Mouse (Mus musculus): ENCODE data around the gene A730009L09Rik.
A peak's percentile ranks its signal among the peaks of the same experiment; 100 is the strongest.

A730009L09Rik gene

DNA sequence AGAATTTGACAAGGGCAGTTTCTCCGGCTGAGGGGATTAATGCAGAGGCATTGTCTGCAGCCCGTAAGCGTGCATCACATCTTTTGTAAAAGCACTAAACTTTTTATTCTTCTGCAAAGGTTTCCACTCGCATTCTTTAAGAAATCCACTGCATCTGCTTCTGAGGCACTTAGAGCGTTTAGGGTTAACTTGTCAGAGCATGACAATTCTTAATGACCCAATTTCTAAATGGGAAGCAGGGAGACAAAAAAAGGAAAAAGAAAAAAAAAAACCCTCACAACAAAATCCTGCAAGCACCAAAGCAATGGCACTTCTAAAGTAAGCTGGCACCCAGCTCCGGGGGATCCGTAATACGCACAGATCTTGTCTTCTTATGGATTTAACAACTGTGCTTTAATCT lies at the start of gene A730009L09Rik:
TSS of gene A730009L09Rik (plus strand) at position 301 of the 400 bp plus-strand sequence.
- DNase-seq: no peak

DNA sequence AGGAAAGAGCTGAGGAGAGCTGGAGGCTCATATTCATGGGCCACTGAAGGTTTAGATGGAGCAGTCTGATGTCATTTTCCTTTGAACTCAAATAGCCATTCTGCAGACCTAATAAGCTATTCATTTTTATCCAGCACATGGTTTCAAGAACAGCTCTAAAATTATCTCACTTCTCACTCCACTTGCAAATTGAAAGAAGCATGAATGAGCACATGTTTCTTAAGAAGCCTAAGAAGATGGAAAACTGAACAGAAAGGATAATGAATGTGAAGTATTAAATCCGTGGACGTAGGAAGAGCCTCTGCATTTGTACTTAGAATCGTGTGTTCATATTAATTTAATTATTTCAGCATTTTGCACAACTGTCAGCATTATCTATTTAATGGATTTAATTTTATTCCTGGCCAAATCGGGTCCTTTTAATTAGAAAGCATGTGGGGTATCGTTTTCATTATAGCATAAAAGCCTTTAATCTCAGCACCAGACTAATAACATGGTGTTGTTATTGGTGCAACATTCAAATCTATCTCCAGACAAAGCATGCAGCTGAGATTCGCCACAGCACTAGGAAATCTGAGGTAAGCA lies 49.2 kb upstream of the A730009L09Rik start:
- no peak for DNase-seq

DNA sequence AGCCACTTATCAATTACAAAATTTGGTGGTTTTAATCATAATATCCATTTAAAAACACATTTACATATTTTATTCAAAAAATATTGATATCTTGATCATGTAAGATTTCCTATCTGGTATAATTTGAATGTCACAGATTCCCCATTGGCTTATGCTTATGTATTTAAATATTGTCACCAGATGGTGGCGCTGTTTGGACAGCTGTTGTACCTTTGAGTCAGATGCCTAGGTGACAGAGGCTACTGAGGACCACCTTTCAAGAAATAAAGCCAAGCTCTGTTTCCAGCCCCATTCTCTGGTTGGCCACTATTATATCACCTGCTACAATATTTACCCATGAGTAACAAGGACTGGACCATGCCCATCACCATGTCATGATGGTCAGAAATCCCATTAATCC lies 46.0 kb upstream of the A730009L09Rik start:
- peak in 1 of 2 experiments; percentile 1 for DNase-seq

DNA sequence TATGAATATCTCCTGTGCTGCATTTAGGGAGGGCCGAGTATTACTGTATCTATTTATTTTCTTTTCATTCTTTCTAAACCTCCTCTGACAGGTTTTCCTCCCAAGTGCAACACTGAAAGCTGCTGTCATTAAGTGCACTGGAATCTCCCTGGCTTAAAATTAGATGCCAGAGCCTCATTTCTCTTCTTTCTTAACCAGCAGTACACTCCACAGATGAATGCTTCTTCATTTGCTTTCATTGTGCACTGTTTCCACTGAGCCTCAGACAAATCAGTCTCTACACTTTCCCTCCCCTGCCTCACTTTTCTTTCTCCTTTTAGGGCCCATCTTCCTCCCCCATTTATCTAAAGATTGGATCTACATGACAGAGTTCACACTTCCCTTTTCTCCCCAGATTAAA lies 44.9 kb upstream of the A730009L09Rik start:
- DNase-seq: no peak

DNA sequence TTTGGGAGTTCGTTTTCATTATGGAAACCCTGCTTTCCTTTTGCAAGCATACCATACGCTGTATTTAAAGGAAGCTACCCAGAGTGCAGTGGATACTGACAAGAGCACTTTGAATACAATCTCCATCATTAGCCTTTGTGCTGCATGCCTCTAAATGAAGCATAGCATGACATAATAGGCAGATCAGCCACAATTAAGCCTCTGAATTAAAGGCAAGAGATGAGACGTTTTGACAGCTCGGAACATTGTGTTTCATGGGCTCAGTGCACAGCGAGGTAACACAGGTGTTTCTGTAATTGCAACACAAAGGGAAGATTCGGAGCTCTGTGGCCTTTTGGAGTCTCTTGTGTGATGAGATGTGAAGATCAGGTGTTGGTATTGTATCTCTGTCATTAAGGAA lies 41.5 kb upstream of the A730009L09Rik start:
- DNase-seq: no peak

DNA sequence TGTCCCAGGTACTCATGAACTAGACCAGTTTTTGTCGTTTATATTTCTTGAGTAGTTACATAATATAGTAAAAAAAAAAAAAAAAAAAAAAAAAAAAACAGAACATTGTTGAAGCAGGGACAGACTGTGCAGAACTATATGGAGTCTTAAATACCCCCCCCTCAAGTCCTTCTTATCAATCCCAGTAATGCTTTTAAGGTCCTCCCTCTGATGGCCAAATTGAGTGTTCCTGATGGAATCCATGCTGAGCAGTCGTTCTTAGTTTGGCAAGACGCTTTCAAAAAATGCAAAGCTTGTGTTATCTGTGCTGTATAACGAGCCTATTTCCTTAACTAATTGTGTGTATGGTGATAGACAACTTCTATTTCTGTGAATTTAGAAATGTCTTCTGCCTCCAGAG lies 40.2 kb upstream of the A730009L09Rik start:
- DNase-seq: no peak

DNA sequence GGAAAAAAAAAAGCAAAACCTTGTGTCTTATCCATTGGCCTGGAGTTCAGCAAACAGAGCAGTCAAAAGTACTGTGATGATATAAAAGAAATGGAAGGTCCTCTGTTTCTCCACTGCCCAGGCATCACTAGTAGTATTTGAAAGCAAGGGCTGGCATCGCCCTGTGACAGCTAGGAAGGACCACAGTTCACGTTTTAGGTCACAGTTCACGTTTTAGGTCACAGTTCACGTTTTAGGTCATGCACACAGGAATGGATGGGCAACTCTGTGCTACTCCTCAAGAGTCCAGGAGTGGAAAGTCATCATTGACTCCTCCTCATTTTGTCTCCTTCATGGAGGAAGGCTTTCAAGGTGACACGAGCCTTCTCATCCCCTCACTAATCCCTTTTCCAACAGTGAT lies 38.0 kb upstream of the A730009L09Rik start:
- no peak for DNase-seq

- DNase-seq: no peak
Measured at GRCm38 (mm10) chr16:84477528-84477927, 37.4 kb upstream of the A730009L09Rik start.

DNA sequence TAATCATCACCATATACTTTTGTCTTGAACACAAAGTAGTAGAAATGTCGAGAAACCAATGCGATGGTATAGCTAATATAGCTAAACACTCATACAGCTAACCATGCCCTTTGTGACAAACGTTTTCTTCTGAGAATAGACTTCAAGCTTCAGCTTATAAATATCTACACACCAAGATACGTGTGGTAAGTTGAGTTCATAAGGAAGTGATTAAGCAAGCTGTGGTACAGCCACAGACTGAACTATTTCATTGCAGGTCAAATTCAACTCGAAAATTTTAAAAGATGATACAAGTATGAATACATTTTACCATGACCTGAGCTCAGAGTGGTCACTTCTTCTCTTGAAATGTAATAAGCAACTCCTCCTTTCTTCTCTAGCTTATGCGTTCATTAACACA lies 37.0 kb upstream of the A730009L09Rik start:
- DNase-seq: no peak

- no peak for DNase-seq
Measured at GRCm38 (mm10) chr16:84485931-84486330, 29.0 kb upstream of the A730009L09Rik start.

DNA sequence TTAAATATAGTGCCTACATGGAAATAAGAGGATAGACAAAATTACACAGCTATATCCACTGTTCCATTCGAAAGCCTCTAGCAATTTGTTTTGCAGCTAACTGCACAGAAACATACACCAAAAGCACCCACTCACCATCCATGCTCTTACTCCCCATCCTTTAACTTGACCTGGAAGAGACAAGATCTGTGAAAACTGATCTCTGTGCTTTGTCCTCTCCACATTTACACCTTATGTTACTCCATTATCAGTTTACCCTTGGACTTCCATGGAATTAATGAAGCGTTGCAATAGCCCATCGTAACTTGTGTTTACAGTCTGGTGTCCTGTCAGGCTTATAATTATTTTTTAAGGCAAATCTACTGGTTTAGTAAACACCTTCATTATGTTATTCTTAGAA lies 20.1 kb upstream of the A730009L09Rik start:
- no peak for DNase-seq

- peak; percentile 0 to 35 for DNase-seq
Measured at GRCm38 (mm10) chr16:84495438-84495837, 19.5 kb upstream of the A730009L09Rik start.

DNA sequence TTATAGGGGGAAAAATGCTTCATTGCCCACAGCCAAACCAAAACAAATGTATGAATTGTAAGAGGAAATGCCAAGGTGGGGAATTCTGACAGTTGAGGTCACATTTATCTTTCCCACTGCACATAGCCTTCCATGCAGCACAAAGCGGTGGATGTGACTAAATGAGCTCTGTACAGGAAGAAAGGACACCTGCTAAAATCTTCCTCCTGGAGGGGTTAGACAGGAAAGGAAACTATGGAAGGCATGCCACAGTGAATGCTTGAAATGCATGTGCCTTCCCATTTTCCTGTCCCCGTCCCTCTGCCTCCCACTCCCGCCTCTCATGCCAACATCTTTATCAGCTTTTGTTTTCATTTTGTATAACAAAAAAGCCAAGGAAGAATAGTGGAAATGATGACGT lies 7.2 kb upstream of the A730009L09Rik start:
- no peak for DNase-seq

GRCm38 (mm10) chr16:84521975-84522635 lies 7.2 kb downstream of the A730009L09Rik start:
- DNase-seq: no peak

DNA sequence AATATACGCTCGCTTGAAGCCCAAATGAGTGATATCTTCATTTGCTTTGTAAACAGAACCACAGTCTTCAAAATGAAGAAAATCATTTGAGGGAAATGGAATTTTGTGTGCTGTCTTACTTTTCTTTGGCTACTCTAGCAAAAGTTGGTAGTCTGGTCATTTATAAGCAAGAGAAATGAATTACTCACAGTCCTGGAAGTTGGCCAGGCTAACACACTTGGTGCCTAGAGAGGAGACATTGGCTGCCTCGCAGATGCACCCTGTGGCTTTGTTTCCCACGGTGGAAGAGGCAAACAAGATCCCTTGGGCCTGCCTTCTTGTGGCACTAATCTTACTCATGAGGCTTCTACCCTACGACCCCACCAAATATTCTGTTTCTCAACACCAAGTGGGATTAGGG lies 8.1 kb downstream of the A730009L09Rik start:
- DNase-seq: no peak

DNA sequence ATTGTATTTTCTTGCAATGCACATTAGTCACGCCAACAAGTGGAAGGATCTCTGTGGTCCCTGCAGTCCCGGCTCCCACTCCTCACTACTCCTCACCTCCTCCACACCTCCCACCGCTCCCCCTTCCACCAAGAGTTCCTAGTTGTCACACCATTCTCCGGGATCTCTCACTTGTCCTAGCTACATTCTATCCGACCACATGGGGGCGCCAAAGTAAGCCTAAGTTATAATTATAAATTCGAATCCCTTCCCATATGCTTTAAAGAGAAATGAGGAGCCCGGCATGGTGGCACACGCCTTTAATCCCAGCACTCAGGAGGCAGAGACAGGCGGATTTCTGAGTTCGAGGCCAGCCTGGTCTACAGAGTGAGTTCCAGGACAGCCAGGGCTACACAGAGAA lies 12.5 kb downstream of the A730009L09Rik start:
- peak; percentile 45 to 84 for DNase-seq

- DNase-seq: no peak
Measured at GRCm38 (mm10) chr16:84532803-84533202, 17.9 kb downstream of the A730009L09Rik start.

DNA sequence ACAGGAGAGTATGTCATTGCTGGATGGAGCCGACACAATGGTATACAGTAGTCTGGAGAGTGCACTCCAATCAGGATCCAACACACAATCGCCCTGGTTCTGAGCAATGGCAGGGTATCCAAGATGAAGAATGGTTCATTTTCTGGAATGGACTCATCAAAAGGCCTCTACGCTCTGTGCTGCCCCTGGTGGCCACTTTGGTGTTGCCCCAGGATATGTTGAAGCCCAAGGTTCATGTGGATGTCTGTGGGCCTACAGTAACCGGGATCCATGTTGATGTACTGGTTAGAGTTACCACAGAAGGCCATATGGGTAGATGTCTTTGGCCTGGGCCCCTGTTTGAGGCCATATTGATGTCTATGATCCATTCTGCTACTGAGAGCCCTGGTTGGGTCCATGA lies 31.1 kb downstream of the A730009L09Rik start:
- DNase-seq: no peak

DNA sequence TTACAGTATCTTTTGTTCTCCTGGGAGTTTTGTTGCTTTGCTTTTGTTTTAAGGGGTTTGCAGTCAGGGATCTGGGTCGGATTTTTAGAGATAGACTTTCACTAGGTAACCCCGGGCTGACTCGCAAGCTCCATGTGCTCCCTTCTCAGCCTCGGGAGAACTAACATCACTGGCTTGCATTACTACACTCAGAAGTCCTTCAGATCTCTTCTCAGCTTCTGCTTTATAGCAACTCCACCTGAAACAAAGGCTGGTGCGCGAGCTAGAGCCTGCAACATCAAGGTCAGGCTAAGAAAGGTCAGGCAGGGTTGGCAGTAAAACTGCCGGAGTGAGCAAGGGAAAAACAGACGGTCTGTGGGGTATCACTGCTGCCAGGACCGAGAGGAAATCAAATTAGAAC lies 34.2 kb downstream of the A730009L09Rik start:
- DNase-seq: no peak

GRCm38 (mm10) chr16:84550445-84550844 lies 35.5 kb downstream of the A730009L09Rik start:
- no peak for DNase-seq

DNA sequence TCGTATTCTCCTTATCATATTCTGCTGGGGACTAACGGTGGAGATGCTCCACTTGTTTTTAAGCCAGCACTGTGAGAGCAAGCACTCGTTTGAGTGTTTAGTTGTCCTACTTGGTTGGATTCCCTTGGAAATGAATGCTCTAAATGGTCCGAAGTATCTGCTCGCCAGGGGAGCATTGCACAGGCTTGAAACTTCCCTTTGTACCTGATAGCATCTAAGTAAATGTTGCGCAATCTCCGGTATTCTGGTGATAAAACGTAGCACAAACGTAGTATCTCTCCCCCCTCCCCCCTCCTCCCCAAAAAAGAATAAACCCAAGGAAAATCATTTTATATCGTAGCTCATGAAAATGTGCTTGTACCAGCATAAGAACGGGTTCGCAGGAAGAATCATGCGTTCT lies 39.1 kb downstream of the A730009L09Rik start:
- DNase-seq: no peak

GRCm38 (mm10) chr16:84558113-84558917 lies 43.4 kb downstream of the A730009L09Rik start:
- DNase-seq: no peak

- DNase-seq: peak in 1 of 2 experiments; percentile 19
Measured at GRCm38 (mm10) chr16:84559569-84560278, 44.8 kb downstream of the A730009L09Rik start.

All from kidney, postnatal 36 days (tissue).